Mouse (Mus musculus) NIH3T3 (cell line): ENCODE data around the gene Krt18.

Experiments used
- DNase-seq: peaks from one replicate; pipeline ENCODE4 v3.0.0-alpha.2; 2012; ENCODE audit warnings: low read depth

Krt18 gene

GRCm38 (mm10) chr15:102010569-102011245, 17.3 kb upstream of the Krt18 start:
- DNase-seq: peak; percentile 92

- DNase-seq: no peak
These were observed 15.7 kb upstream of the Krt18 start for GRCm38 (mm10) chr15:102012260-102012765.

GRCm38 (mm10) chr15:102013651-102014050, 14.3 kb upstream of the Krt18 start:
- DNase-seq: peak; percentile 67

GRCm38 (mm10) chr15:102014848-102015247, 13.1 kb upstream of the Krt18 start:
- DNase-seq: peak; percentile 52

- peak; percentile 61 for DNase-seq
These were observed 11.9 kb upstream of the Krt18 start for GRCm38 (mm10) chr15:102016096-102016495.

GRCm38 (mm10) chr15:102016787-102017186, 11.2 kb upstream of the Krt18 start:
- DNase-seq: no peak

GRCm38 (mm10) chr15:102017918-102018463, 10.0 kb upstream of the Krt18 start:
- peak; percentile 61 for DNase-seq

- no peak for DNase-seq
These were observed 5.5 kb upstream of the Krt18 start for GRCm38 (mm10) chr15:102022481-102022880.

- no peak for DNase-seq
These were observed 4.1 kb upstream of the Krt18 start for GRCm38 (mm10) chr15:102023888-102024287.

GRCm38 (mm10) chr15:102025136-102025872, 2.7 kb upstream of the Krt18 start:
- no peak for DNase-seq

- no peak for DNase-seq
These were observed 1.6 kb upstream of the Krt18 start for GRCm38 (mm10) chr15:102026430-102026829.

GRCm38 (mm10) chr15:102034121-102035053, 6.4 kb downstream of the Krt18 start:
- no peak for DNase-seq

- no peak for DNase-seq
These were observed 12.3 kb downstream of the Krt18 start for GRCm38 (mm10) chr15:102040277-102040676.

GRCm38 (mm10) chr15:102041951-102042350, 14.0 kb downstream of the Krt18 start:
- DNase-seq: no peak

GRCm38 (mm10) chr15:102044745-102045144, 16.8 kb downstream of the Krt18 start:
- DNase-seq: no peak

- peak; percentile 59 for DNase-seq
These were observed 17.7 kb downstream of the Krt18 start for GRCm38 (mm10) chr15:102045691-102046090.

GRCm38 (mm10) chr15:102048006-102048405, 20.0 kb downstream of the Krt18 start:
- DNase-seq: peak; percentile 22

GRCm38 (mm10) chr15:102049871-102050270, 21.9 kb downstream of the Krt18 start:
- DNase-seq: peak; percentile 82

GRCm38 (mm10) chr15:102051920-102052683, 24.1 kb downstream of the Krt18 start:
- DNase-seq: peak; percentile 52

GRCm38 (mm10) chr15:102056495-102057174, 28.7 kb downstream of the Krt18 start:
- DNase-seq: no peak
